Mouse (Mus musculus): ENCODE measurements around the gene Spry2. TPM values are rescaled to one million over a fixed set of nuclear protein-coding genes. Genes with fewer than 3 reads are reported as not detected.
A peak's percentile ranks its signal among the peaks of the same experiment; 100 is the strongest.

Spry2 gene
- polyA plus RNA-seq (2014; fragmentation: Nextera tagmentation; extraction: Ambion mirVana) = 65.1 and 65.5 TPM in 2 replicates

DNA sequence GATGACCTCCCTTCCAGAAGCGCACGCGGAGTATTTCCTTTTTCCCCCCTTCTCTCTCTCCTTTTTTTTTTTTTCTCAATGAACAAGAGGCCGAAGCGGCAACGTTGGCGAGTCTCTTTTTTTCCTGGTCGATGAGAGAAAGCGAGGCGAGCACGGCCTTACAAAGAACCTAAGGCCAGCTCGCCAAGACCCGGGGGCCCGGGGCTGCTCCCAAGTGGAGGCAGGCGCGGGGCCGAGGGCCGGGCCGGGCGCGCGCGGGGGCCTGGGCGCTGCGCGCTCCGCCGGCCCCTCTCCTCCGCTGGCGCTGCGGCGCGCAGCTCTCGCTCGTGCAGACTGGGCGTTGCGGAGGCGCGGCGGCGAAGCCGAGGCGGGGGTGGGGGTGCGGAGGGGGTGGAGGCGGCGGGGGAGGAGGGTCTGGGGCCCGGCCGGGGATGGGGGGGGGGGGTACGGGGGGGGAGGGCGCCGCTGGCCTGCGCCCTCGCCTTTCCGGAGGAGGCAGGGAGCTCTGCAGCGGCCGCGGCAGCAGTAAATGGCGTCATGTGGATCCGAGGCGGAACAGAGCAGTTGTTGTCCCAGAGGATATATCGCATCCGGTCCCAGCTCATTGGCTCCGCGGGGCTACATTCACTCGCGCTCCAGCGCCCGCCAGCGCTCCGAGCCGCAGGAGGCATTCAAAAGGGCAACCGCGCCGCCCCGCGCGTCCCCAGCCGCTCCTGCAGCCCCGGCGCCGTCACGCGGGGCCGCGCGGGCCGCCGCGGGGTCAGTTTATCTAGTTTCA lies at the start of gene Spry2:
Gene Spry2, minus strand, starts transcription at position 29 of the 778 bp plus-strand sequence.
- WGBS = under 1% methylated on average over 66 of the region's 89 CpGs
- H3K4me2 ChIP-seq (replicated peaks; ENCODE audit: low read depth, low read length) = peak within 1 kb of the TSS; percentile 96
- no peaks in the 10 kb centered on the region for H3K27me3 ChIP-seq (ENCODE audit: control insufficient read depth, insufficient read depth, low read length)
- H3K36me3 ChIP-seq (ENCODE audit: control insufficient read depth, insufficient read depth, low read length) = peaks cover 9% of the 10 kb centered on the region; the same call in 1 of the 2 replicates
- peak within 1 kb of the TSS; percentile 99 for H3K27ac ChIP-seq (ENCODE audit: low read length)
- peak within 1 kb of the TSS; percentile 90 for H3K9ac ChIP-seq (replicated peaks; ENCODE audit: low read depth, low read length)
- peaks cover 6% of the 10 kb centered on the region for H3K4me1 ChIP-seq (ENCODE audit: control insufficient read depth, insufficient read depth, low read length)
- peak; percentile 93 for ATAC-seq (ENCODE audit: insufficient number of reproducible peaks, insufficient read depth, low FRiP score, low read depth)
- no peaks in the 10 kb centered on the region for H3K9me3 ChIP-seq (ENCODE audit: control insufficient read depth, low read depth, low read length)
- H3K4me3 ChIP-seq (ENCODE audit: low read depth, low read length) = peak within 1 kb of the TSS; percentile 81

- no peaks in the 10 kb centered on the region for H3K27me3 ChIP-seq (ENCODE audit: control insufficient read depth, insufficient read depth, low read length)
- no peak overlapping the region for H3K27ac ChIP-seq (ENCODE audit: low read length)
- H3K4me3 ChIP-seq (ENCODE audit: low read depth, low read length) = no peak overlapping the region
- ATAC-seq (ENCODE audit: insufficient number of reproducible peaks, insufficient read depth, low FRiP score, low read depth) = peak; percentile 63; the same call in 1 of the 2 replicates
- no peaks in the 10 kb centered on the region for H3K4me1 ChIP-seq (ENCODE audit: control insufficient read depth, insufficient read depth, low read length)
- no peak overlapping the region for H3K9ac ChIP-seq (replicated peaks; ENCODE audit: low read depth, low read length)
- H3K4me2 ChIP-seq (replicated peaks; ENCODE audit: low read depth, low read length) = no peak overlapping the region
- WGBS = 27% methylated on average over 9 of the region's 9 CpGs
- no peaks in the 10 kb centered on the region for H3K36me3 ChIP-seq (ENCODE audit: control insufficient read depth, insufficient read depth, low read length)
- H3K9me3 ChIP-seq (ENCODE audit: control insufficient read depth, low read depth, low read length) = no peaks in the 10 kb centered on the region
Observed at GRCm38 (mm10) chr14:105941353-105941752, 44.7 kb upstream of the Spry2 start.

- no peak for ATAC-seq (ENCODE audit: insufficient number of reproducible peaks, insufficient read depth, low FRiP score, low read depth)
Observed at GRCm38 (mm10) chr14:105926726-105927125, 30.1 kb upstream of the Spry2 start.

GRCm38 (mm10) chr14:105925305-105925704 lies 28.7 kb upstream of the Spry2 start:
- ATAC-seq (ENCODE audit: insufficient number of reproducible peaks, insufficient read depth, low FRiP score, low read depth) = no peak

More at GRCm38 (mm10) chr14:105926726-105927125, 30.1 kb upstream of the Spry2 start:
- Histone ChIP-seq H3K27me3 (ENCODE audit: control insufficient read depth, insufficient read depth, low read length) (no peaks in the 10 kb centered on the region), H3K4me1 (ENCODE audit: control insufficient read depth, insufficient read depth, low read length) (peaks cover 17% of the 10 kb centered on the region), H3K36me3 (ENCODE audit: control insufficient read depth, insufficient read depth, low read length) (no peaks in the 10 kb centered on the region), H3K9me3 (ENCODE audit: control insufficient read depth, low read depth, low read length) (no peaks in the 10 kb centered on the region), H3K4me2 (replicated peaks; ENCODE audit: low read depth, low read length) (no peak overlapping the region), H3K27ac (ENCODE audit: low read length) (no peak overlapping the region), H3K4me3 (ENCODE audit: low read depth, low read length) (no peak overlapping the region), H3K9ac (replicated peaks; ENCODE audit: low read depth, low read length) (no peak overlapping the region)
- WGBS = 63% methylated on average over 9 of the region's 9 CpGs

GRCm38 (mm10) chr14:105924712-105925111 lies 28.1 kb upstream of the Spry2 start:
- H3K36me3 ChIP-seq (ENCODE audit: control insufficient read depth, insufficient read depth, low read length) = no peaks in the 10 kb centered on the region
- WGBS = 46% methylated on average over 1 of the region's 1 CpGs
- H3K4me2 ChIP-seq (replicated peaks; ENCODE audit: low read depth, low read length) = no peak overlapping the region
- no peak overlapping the region for H3K9ac ChIP-seq (replicated peaks; ENCODE audit: low read depth, low read length)
- no peaks in the 10 kb centered on the region for H3K27me3 ChIP-seq (ENCODE audit: control insufficient read depth, insufficient read depth, low read length)
- H3K9me3 ChIP-seq (ENCODE audit: control insufficient read depth, low read depth, low read length) = no peaks in the 10 kb centered on the region
- no peak for ATAC-seq (ENCODE audit: insufficient number of reproducible peaks, insufficient read depth, low FRiP score, low read depth)
- peaks cover 27% of the 10 kb centered on the region for H3K4me1 ChIP-seq (ENCODE audit: control insufficient read depth, insufficient read depth, low read length)
- no peak overlapping the region for H3K27ac ChIP-seq (ENCODE audit: low read length)
- no peak overlapping the region for H3K4me3 ChIP-seq (ENCODE audit: low read depth, low read length)

More at GRCm38 (mm10) chr14:105925305-105925704, 28.7 kb upstream of the Spry2 start:
- no peak overlapping the region for H3K27ac ChIP-seq (ENCODE audit: low read length)
- H3K4me3 ChIP-seq (ENCODE audit: low read depth, low read length) = no peak overlapping the region
- H3K27me3 ChIP-seq (ENCODE audit: control insufficient read depth, insufficient read depth, low read length) = no peaks in the 10 kb centered on the region
- no peaks in the 10 kb centered on the region for H3K36me3 ChIP-seq (ENCODE audit: control insufficient read depth, insufficient read depth, low read length)
- H3K4me1 ChIP-seq (ENCODE audit: control insufficient read depth, insufficient read depth, low read length) = peaks cover 27% of the 10 kb centered on the region
- 84% methylated on average over 2 of the region's 2 CpGs for WGBS
- no peaks in the 10 kb centered on the region for H3K9me3 ChIP-seq (ENCODE audit: control insufficient read depth, low read depth, low read length)
- H3K9ac ChIP-seq (replicated peaks; ENCODE audit: low read depth, low read length) = no peak overlapping the region
- H3K4me2 ChIP-seq (replicated peaks; ENCODE audit: low read depth, low read length) = no peak overlapping the region

DNA sequence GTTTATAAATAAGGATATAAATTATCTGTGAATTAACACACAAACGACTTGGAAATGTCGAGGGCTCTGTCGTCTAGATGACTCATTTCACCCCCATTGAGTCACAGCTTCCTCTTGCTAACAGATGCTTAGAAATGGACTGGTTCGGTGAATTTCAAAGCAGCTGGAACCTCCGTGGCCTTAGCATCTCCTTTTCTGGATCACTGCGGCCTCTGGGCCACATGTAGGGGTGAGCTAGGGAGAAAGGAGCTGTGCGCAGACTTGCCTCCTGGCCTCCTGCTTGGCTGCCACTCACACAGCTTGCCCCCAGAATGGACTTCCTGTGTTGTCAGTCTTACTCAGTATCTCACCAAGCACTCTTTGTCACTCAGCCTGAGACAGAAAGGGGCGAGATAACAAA lies 26.3 kb upstream of the Spry2 start:
- Histone ChIP-seq H3K27ac (ENCODE audit: low read length) (no peak overlapping the region), H3K9ac (replicated peaks; ENCODE audit: low read depth, low read length) (no peak overlapping the region), H3K27me3 (ENCODE audit: control insufficient read depth, insufficient read depth, low read length) (no peaks in the 10 kb centered on the region), H3K4me1 (ENCODE audit: control insufficient read depth, insufficient read depth, low read length) (peaks cover 27% of the 10 kb centered on the region), H3K4me2 (replicated peaks; ENCODE audit: low read depth, low read length) (no peak overlapping the region), H3K36me3 (ENCODE audit: control insufficient read depth, insufficient read depth, low read length) (no peaks in the 10 kb centered on the region), H3K9me3 (ENCODE audit: control insufficient read depth, low read depth, low read length) (no peaks in the 10 kb centered on the region), H3K4me3 (ENCODE audit: low read depth, low read length) (no peak overlapping the region)
- WGBS = 13% methylated on average over 8 of the region's 8 CpGs
- peak; percentile 44; the same call in 1 of the 2 replicates for ATAC-seq (ENCODE audit: insufficient number of reproducible peaks, insufficient read depth, low FRiP score, low read depth)

DNA sequence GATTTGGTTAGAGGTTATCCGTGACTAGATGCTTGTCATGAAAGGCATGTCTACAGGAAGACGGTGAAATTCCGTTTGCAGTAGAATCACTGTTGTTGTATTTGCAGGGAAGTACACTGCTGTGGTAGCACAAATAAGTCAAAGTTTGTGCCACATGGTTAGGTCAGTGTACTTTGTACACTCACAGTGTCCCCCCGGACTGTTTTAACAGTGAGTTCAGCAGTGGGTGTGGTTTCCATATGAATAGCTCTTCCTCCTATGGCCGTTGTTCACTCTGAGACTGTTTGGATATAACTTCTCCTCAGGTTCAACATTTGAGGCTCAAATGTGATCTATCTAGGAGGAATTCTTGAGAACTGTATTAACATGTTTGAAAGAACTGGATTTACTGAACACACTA lies 25.8 kb upstream of the Spry2 start:
- H3K4me1 ChIP-seq (ENCODE audit: control insufficient read depth, insufficient read depth, low read length) = peaks cover 27% of the 10 kb centered on the region
- no peaks in the 10 kb centered on the region for H3K36me3 ChIP-seq (ENCODE audit: control insufficient read depth, insufficient read depth, low read length)
- no peak overlapping the region for H3K4me2 ChIP-seq (replicated peaks; ENCODE audit: low read depth, low read length)
- no peaks in the 10 kb centered on the region for H3K27me3 ChIP-seq (ENCODE audit: control insufficient read depth, insufficient read depth, low read length)
- no peak overlapping the region for H3K9ac ChIP-seq (replicated peaks; ENCODE audit: low read depth, low read length)
- WGBS = 17% methylated on average over 5 of the region's 5 CpGs
- H3K27ac ChIP-seq (ENCODE audit: low read length) = no peak overlapping the region
- no peak for ATAC-seq (ENCODE audit: insufficient number of reproducible peaks, insufficient read depth, low FRiP score, low read depth)
- H3K4me3 ChIP-seq (ENCODE audit: low read depth, low read length) = no peak overlapping the region
- no peaks in the 10 kb centered on the region for H3K9me3 ChIP-seq (ENCODE audit: control insufficient read depth, low read depth, low read length)

- H3K9ac ChIP-seq (replicated peaks; ENCODE audit: low read depth, low read length) = no peak overlapping the region
- no peak overlapping the region for H3K4me3 ChIP-seq (ENCODE audit: low read depth, low read length)
- no peak overlapping the region for H3K27ac ChIP-seq (ENCODE audit: low read length)
- H3K36me3 ChIP-seq (ENCODE audit: control insufficient read depth, insufficient read depth, low read length) = no peaks in the 10 kb centered on the region
- H3K9me3 ChIP-seq (ENCODE audit: control insufficient read depth, low read depth, low read length) = no peaks in the 10 kb centered on the region
- H3K27me3 ChIP-seq (ENCODE audit: control insufficient read depth, insufficient read depth, low read length) = no peaks in the 10 kb centered on the region
- WGBS = 4% methylated on average over 8 of the region's 8 CpGs
- ATAC-seq (ENCODE audit: insufficient number of reproducible peaks, insufficient read depth, low FRiP score, low read depth) = no peak
- peak overlapping the region; percentile 18; the same call in 1 of the 2 replicates for H3K4me2 ChIP-seq (replicated peaks; ENCODE audit: low read depth, low read length)
- H3K4me1 ChIP-seq (ENCODE audit: control insufficient read depth, insufficient read depth, low read length) = peaks cover 27% of the 10 kb centered on the region
Observed at GRCm38 (mm10) chr14:105921217-105921695, 24.6 kb upstream of the Spry2 start.

All from stomach, embryonic 14.5 days (tissue).